Mouse (Mus musculus) layer of hippocampus, adult 8-10 months (tissue): ENCODE measurements at regions not wholly inside any gene's neighbourhood (a gene's known extent, or its start where the extent isn't known, plus 50 kb on each side); places are given as distances from the start of the nearest gene placed in this dataset.

Source experiments
- DNase-seq, 2 experiments: peaks; one replicate each; pipeline ENCODE4 v3.0.0; 2022; ENCODE audit warnings: low spot score in 2 of 2

DNA sequence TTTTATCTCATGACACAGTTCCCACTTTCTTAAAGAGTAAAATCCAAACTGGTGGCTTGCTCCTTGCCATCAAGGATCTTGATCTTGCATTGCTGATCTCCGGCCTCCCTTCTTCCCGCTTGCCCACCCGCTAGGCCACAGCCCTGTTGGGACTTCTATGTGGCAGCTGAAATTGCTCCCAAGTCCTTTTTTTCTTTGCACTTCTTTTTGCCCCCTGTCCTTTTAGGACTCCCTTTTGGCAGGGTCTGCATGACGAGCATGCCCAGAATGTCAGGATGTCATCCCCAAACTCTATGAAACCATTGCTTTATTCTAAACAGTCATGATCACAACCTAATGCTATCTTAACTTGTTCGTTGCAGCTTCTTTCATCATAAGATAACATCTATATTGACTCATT lies 588.6 kb downstream of the Tox3 start:
- no peak for DNase-seq

DNA sequence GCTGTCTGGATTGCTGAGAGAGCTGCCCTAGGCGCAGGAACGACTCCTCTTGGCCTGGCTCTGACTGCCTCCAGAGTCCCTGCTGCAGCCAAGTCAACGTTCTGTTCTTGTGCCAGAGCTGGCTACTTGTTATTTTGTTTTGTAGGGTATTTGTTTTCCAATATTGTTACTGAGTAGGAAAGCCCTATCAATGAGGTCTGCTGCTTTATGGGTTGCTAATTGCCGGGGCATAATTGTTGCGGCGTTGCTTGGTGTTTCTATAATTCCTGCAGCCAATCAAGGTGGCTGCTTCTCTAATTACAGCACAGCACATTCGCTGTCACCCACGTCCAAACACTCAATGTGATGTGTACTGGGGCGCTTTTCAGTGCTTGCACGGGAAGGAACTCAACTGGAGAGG lies 589.4 kb downstream of the Tox3 start:
- no peak for DNase-seq

DNA sequence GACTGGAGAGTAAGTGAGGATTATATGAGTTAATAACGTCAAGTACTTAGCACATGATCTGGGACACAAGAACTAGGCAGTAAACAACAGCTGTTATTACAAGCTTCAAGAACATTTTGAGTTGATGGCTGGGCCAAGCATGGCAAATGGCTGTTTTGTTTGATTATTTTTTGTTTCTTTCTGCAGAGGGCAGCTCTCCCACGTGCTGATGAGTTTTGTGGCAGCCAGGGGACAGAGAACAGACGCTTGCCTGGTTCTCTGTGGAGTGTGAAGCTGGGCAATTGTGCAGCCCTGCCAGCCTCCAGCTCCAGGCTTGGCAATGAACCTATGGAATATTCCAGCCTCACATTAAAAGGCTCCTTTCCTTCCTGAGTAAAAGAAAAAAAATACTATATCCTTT lies 592.2 kb downstream of the Tox3 start:
- peak; percentile 32 to 73 for DNase-seq

GRCm38 (mm10) chr8:89751201-89751600 lies 596.9 kb downstream of the Tox3 start:
- no peak for DNase-seq

GRCm38 (mm10) chr8:89747726-89748125 lies 600.4 kb downstream of the Tox3 start:
- no peak for DNase-seq

- peak; percentile 8 to 23 for DNase-seq
These were observed 603.7 kb downstream of the Tox3 start for GRCm38 (mm10) chr8:89744267-89745028.

GRCm38 (mm10) chr8:89738657-89739056 lies 609.5 kb downstream of the Tox3 start:
- no peak for DNase-seq

DNA sequence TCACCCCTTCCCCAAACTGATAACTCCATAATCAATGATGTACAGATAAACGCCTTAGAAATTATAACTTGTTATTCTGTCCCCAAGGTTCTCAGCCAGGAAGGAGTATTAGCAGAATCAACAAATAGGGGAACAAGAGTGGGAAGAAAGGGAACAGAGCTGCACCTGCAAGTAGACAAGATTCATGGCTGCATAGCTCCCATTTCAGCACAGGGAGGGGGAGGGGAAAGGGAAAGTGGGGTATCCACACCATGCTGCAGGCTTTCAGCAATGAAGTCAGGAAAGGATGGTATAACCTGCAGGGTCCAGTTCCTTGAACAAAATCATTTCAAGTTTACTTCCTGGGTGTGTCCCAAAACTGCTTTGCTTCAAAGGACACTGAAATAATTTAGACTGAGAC lies 610.5 kb downstream of the Tox3 start:
- DNase-seq: no peak

DNA sequence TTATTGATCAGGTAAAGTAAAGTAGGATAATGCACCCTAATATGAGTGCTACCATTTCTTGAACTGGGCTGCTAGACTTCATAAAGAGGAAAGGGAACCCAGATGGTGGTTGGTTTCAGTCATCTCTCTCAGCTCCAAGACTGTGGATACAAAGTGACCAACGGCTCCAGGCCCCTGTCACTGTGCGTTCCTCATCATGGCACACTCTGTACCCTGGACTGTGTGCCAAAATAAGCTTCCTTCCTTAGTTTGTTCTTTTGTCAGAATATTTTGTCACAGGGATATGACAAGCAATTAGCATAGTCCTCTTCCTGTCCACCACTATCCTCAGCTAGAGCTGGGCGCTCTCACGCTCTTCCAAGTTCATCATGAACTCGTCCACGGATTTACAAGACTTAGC lies 620.9 kb downstream of the Tox3 start:
- DNase-seq: no peak

DNA sequence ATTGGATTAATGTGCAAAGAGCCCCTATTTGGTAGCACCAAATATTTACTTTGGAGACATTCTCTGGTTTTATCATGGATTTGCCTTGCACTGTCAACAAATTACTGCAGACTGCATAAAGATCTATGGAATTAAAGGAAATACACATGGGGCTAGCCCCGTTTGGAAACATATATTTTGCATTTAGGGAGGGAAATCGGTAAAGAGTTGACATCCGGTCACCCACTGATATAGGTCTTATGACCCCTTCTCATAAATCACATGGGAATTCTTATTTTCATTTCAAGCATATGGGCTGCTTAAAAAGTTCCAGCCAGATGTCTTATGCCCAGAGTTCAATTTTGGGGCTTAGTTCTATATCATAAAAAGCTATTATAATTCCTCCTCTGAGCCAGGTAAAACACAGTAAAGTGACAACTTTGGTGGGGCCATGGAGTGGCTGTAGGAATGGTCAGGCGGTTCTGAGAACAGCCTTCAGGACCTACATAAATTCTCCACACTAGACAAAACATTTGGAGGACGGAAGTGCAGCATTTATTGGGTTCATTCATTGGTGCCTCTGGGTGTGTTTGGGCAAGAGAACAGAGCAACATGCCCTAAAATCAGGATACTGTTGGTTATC lies 626.3 kb downstream of the Tox3 start:
- DNase-seq: no peak

GRCm38 (mm10) chr8:89713880-89714279 lies 634.3 kb downstream of the Tox3 start:
- no peak for DNase-seq

DNA sequence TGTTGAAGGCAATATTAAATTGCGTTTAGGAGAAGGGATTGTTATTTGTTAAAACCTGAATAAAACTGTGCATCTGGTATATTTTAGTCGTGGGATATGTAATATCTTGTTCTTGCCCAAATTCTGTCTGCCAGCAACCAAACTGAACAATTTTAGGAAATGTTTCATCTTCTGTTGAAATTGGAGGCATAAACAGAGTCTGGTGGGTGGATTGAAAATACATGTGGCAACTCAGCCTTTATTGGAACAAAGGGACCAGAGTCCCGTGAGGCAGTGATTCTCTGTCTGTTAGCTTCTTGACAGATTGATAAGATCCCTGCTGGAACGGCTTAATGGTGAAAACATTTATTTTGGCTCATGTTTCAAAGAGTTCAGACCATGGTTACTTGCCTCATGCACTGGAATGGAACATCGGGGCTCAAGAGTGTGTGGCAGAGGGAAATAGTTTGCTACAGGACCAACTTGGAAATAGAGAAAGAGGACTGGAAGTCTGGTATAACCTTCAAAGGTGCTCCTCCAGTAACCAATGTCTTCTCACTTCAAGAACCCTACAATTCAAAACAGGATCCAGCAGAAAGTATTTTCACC lies 640.7 kb downstream of the Tox3 start:
- DNase-seq: peak; percentile 15

GRCm38 (mm10) chr8:89685696-89686095 lies 641.7 kb upstream of the Sall1 start:
- no peak for DNase-seq

GRCm38 (mm10) chr8:89680937-89681336 lies 637.0 kb upstream of the Sall1 start:
- DNase-seq: no peak

DNA sequence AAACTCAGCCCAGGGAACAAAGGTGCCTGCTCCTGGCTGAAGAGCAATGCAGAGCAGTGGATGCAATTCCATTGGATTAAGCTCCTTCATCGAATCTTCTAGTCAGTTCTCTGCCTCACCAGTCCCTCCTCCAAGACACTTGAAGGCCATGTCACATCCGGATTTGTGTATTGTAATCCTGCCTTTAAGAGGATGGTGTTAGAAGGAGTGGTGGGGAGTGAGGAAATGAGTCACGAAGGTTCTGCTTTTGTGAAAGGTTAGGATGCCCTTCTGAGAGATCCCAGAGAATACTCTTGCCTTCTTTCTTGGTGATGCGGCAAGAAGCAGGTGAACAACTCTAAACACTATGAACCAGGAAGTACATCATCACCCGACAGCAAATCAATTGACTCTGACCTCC lies 636.4 kb upstream of the Sall1 start:
- no peak for DNase-seq

GRCm38 (mm10) chr8:89679551-89679950 lies 635.6 kb upstream of the Sall1 start:
- no peak for DNase-seq

DNA sequence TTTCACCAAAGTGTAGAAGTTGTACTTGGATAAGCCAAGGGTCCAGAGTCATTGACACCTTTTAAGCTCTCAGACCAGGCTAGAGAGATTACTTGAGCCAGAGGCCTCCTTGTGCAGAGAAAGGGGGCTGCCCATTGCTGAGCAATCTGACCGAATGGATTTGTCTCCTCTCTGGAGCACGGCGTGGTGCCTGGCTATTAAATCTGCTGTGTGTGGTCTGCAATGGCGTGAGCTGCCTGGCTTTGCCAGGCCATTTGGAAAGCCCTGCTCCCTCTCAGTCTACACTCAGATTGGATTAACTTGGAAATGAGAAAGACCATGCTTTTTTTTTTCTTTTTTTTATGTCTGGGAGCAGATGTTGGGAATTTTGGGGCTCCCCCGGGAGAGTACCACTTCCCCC lies 633.3 kb upstream of the Sall1 start:
- no peak for DNase-seq

DNA sequence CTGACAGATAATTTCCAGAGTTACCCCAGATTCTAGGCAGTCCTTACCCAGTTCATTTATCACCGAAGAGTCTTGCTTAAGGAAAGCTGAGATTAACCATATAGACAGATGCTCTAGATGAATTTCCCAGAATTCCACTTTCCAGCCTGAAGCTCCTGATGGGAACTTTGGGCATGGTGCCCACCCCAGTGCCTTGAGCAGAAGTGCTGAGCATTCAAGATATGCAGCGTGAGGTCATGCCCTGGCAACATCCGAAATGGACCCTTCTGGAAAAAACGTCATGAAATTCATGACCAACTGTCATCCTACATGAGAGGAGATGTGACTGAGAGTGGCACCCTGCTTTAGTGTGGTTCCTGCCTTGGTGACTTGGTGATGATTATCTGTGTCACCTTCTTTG lies 629.9 kb upstream of the Sall1 start:
- no peak for DNase-seq

GRCm38 (mm10) chr8:89672631-89673030 lies 628.7 kb upstream of the Sall1 start:
- no peak for DNase-seq

GRCm38 (mm10) chr8:89664911-89665689 lies 621.1 kb upstream of the Sall1 start:
- no peak for DNase-seq

DNA sequence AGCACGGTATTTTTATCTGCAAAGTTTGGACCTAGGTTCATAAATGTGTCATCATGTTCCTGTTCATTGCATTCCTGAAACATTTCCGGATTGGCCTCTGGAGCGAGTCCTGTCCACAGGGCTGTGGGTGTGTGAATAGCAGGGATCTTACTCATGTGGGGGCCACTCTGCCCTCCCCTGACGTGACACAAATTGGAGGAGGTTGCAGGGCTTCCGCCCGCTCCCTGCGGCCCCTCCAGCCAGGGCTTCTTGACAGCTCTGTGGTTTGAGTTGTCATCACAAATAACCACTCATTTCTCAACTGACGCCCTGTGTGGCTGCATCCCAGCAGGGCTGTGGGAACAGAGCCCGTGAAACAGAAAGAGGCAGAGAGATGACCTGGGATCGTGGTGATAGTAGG lies 619.9 kb upstream of the Sall1 start:
- no peak for DNase-seq
